Mouse (Mus musculus) spleen, adult 2 months (tissue): ENCODE data around the gene Zfp296.

Experiments
- CTCF ChIP-seq: fragments of 200-500 bp; IDR thresholded peaks from 2 replicates; pipeline ENCODE4 v1.5.1; 2011; ENCODE audit warnings: mild to moderate bottlenecking, inconsistent platforms; ENCODE audit not compliant: insufficient read depth, insufficient read length, insufficient replicate concordance; ENCODE audit errors: extremely low read depth
- POLR2A ChIP-seq: fragments of 200-500 bp; IDR thresholded peaks from 2 replicates; pipeline ENCODE4 v1.6.1; 2011; ENCODE audit warnings: low read depth, low read length, inconsistent platforms

DNA sequence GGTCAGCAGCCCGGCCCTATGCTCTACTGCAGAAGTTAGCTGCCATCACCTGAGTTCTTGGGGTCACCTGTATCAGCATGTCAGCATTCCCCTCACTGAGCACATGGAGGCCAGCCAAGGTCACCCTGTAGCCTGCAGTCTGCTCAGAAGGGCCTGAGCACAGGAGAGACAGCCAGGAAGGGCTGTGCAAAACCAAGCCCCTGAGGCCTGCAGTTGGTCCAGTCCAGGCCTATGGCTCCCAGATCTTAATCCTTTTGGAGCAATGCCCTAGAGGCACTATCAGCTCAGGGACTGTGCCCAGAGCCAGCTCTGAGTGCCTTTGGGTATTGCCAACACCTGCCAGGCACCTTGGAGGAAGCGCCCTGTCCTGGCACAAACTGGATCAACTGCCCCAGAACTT lies 20.0 kb upstream of the Zfp296 start:
- TF ChIP-seq POLR2A, result no peak
- TF ChIP-seq CTCF, result no peak
